Mouse (Mus musculus): ENCODE measurements around the gene Prr13. TPM values are rescaled to one million over a fixed set of nuclear protein-coding genes. Genes with fewer than 3 reads are reported as not detected.

The Prr13 gene
- 10 to 100 TPM; 45.0 to 49.1 TPM for total RNA-seq (2021)
- long read RNA-seq, transcript Prr13-201 (5 exons, 1,224 nt), result minor isoform, 26 of 64 reads
- long read RNA-seq, transcript Prr13-204 (4 exons, 1,055 nt), result major isoform, 30 of 64 reads
- long read RNA-seq, partial matches to known transcripts, result 0 of 64 reads
- long read RNA-seq, other reads (novel, unspliced or antisense), result 2 of 64 reads

DNA sequence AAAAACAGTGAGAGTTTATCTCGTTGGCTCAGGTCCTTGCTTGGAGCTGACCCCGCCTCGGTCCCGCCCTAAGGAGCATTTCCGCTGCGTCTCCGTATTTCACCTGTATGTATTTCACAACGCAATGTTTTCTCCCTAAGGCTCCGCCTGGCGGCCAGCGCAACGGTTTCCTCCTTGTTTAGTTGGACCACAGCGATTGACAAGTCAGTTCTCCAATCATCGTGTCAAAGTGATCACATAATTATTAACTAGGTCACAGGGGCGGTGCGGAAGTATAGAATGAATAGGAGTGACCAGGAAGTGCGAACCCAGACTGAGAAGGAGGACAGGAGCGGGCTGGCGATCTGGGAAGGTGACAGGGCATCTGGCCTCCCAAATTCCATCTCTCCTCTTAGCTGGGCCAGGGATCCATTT, at the start of gene Prr13:
Gene Prr13, plus strand, starts transcription at position 125 of the 414 bp plus-strand sequence.
- peak; percentile 84 to 96 for DNase-seq (ENCODE audit: low spot score in 2 of 2)

DNA sequence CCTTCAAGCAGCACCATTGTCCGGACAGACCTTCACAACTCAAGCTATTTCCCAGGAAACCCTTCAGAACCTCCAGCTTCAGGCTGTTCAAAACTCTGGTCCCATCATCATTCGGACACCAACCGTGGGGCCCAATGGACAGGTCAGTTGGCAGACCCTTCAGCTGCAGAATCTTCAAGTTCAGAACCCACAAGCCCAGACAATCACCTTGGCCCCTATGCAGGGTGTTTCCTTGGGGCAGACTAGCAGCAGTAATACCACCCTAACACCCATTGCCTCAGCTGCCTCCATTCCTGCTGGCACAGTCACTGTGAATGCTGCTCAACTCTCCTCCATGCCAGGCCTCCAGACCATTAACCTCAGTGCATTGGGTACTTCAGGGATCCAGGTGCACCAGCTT, 49.5 kb upstream of the Prr13 start:
- no peak for DNase-seq (ENCODE audit: low spot score in 2 of 2)

GRCm38 (mm10) chr15:102411077-102411476, 47.8 kb upstream of the Prr13 start:
- no peak for DNase-seq (ENCODE audit: low spot score in 2 of 2)

GRCm38 (mm10) chr15:102413687-102414086, 45.1 kb upstream of the Prr13 start:
- no peak for DNase-seq (ENCODE audit: low spot score in 2 of 2)

GRCm38 (mm10) chr15:102417524-102417923, 41.3 kb upstream of the Prr13 start:
- DNase-seq (ENCODE audit: low spot score in 2 of 2), result no peak

- DNase-seq (ENCODE audit: low spot score in 2 of 2), result no peak
These were observed 37.8 kb upstream of the Prr13 start for GRCm38 (mm10) chr15:102420986-102421385.

- DNase-seq (ENCODE audit: low spot score in 2 of 2), result peak in 1 of 2 experiments; percentile 71
These were observed 37.4 kb upstream of the Prr13 start for GRCm38 (mm10) chr15:102421437-102421836.

DNA sequence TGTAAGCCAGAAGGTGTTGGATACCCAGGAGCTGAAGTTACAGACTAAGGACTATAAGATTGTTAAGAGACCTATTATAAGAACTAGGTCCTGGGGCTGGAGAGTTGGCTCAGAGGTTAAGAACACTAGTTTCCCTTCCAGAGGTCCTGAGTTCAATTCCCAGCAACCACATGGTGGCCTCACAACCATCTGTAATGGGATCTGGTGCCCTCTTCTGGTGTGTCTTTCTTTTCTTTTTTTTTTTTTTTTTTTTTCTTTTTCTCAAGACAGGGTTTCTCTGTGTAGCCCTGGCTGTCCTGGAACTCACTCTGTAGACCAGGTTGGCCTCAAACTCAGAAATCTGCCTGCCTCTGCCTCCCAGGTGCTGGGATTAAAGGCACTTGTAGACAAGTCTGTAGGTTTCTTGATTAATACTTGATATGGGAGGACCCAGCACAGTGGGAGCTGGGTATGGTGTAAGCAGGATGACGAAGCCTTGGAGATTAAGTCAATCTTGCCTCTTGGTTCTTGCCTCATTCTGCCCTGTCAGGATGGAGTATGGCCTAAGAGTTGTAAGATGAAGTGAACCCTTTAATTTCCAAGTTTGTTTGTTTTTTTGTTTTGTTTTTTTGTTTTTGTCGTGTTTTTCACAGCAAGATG, 35.1 kb upstream of the Prr13 start:
- no peak for DNase-seq (ENCODE audit: low spot score in 2 of 2)

DNA sequence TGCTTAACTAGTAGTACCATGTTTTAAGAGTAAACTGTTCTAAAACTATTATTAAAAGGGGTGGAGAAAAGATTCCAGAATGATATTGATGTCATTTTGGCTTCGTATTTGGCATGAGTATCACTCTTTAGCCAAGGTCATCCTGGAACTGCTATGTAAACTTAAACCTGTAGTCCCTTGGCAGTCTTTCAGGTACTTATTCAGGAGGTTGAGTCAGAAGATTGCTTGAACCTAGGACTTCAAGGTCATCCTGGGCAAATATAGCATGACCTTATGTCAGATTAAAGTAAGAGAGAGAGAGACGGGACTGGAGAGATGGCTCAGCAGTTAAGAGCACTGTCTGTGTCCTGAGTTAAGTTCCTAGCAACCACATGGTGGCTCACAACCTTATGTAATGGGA, 34.2 kb upstream of the Prr13 start:
- DNase-seq (ENCODE audit: low spot score in 2 of 2), result no peak

DNA sequence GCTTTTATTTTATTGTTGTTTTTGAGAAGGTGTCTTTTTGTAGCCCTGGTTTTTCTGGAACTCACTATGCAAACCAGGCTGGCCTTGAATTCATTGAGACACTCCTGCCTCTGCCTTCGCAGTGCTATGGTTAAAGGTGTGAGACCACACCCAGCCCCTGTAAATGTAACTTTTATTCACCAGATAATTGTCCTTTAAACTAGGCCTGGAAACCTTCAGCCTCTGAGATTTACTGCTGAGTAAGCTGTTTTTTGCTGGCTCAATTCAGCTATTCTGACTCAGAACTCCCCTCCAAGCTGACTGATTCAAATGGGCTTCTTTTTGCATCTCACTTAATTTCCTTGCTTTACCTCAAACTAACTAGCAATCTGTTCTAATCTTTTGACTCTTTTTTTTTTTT, 31.9 kb upstream of the Prr13 start:
- DNase-seq (ENCODE audit: low spot score in 2 of 2), result no peak

- no peak for DNase-seq (ENCODE audit: low spot score in 2 of 2)
These were observed 26.8 kb upstream of the Prr13 start for GRCm38 (mm10) chr15:102432046-102432445.

DNA sequence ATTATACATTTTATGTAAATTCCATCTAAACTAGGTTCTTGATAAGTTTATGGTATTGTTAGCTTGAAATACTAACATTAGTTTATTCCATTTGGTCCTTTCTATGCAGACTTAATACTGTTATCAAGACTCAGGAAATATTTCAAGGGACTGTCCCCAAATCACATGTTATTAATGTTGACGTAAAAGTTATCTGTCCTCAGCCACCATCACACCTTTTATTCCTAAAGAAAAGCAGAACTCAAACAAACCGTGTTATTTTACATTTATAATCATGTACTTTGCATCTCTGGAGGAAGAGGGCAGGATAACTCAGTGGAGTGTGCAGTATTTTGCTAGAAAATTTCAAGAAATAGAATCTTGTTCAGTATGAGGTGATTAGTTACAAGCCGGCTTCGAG, 25.7 kb upstream of the Prr13 start:
- DNase-seq (ENCODE audit: low spot score in 2 of 2), result no peak

DNA sequence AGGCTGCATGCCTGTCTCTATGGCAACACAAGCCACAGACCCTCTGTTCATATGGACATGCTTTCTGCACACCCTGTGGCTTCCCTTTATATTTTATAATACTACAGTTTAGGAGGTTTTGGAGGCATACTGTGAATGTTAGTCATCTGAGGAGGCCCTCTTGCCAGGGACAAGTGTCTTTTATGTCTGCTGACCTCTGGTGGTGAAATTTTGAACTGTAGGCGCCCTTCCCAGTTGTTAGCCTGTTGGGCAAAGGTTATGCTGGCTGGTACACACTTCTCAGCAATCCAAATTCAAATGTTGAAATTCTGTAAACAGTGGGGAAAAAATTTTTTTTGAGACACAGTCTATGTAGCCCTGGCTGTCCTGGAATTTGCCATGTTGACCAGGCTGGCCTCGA, 16.3 kb upstream of the Prr13 start:
- DNase-seq (ENCODE audit: low spot score in 2 of 2), result peak; percentile 61 to 93

DNA sequence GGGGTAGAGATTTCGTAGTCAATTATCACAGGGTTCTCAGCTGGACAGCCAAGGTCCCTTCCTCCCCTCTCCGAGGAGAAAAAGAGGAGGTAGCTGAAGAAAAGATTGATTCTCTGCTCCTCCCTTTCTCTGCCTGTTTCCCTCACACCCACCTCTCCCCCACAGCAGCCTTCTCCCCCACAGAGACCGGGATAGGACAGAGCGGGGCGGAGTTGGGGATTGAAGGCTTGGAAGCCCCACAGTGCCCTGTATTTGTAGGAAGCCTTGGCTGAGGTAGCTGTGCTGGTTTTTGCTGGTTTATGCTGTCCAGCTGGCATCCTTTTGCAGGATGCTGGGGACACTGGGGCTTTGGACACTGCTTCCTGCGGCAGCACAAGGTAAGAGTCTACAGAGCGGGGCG, 13.7 kb upstream of the Prr13 start, which contains the start of gene Amhr2:
Gene Amhr2, plus strand, starts transcription at position 222 of the 400 bp plus-strand sequence.
- no peak for DNase-seq (ENCODE audit: low spot score in 2 of 2)

DNA sequence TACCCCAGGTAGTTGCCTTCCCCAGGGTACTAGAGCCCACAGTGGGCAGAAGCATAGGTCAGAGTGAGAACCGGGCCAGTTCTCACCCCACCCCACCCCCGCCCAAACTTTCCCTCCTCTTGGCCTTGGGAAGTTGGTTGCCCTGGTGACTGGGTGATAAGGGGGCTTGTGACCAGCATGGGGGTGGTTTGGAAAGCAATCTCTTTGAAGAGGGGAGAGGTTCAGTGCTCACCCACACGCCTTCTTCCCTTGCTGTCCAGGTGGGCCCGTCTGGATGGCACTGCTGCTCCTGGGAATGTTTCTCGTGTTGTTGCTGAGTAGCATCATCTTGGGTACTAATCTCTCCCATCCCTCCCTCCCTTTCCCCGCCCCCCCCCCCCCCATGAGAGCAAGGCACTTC, 12.4 kb upstream of the Prr13 start:
- DNase-seq (ENCODE audit: low spot score in 2 of 2), result no peak

- no peak for DNase-seq (ENCODE audit: low spot score in 2 of 2)
These were observed 9.5 kb upstream of the Prr13 start for GRCm38 (mm10) chr15:102449366-102449765.

DNA sequence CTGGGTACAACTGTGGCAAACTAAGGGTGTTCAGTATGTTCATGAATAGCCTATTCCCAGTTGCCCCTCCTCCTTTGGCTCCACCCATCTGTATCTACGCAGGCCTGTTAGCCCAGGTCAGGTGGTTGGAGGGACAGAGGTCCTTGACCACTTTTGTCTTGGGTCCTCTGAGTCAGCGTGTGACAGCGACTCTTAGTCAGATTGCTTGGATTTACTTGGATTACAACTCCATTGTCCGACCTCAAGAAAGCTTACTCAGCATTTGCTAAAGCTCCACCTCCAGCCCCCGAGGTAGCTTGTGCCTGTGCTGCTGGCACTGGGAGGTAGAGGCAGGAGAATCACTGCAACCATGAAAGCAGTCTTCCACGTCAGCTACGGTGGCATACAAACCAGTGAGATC, 7.9 kb upstream of the Prr13 start:
- no peak for DNase-seq (ENCODE audit: low spot score in 2 of 2)

GRCm38 (mm10) chr15:102451666-102452430, 7.0 kb upstream of the Prr13 start:
- DNase-seq (ENCODE audit: low spot score in 2 of 2), result no peak

DNA sequence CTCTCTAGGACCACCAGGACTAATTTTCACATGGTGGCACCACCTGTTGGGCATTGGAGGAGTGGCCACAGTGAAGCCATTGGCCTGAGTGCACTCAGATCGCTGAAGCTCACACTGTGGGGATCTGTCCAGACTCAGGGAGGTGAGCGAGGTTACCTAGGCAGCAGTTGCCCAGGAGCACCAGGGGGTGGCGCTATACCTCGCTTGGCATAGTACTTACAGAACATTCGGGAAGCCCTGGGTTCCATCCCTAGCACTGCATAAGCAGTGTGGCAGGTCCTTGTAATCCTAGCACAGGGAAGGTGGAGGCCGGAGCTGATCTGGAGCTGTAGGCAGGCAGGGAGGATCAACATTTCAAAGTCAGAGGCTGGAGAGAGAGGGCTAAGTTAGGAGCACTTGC, 2.8 kb upstream of the Prr13 start:
- no peak for DNase-seq (ENCODE audit: low spot score in 2 of 2)

GRCm38 (mm10) chr15:102458050-102458736, 635 bp upstream of the Prr13 start:
- DNase-seq (ENCODE audit: low spot score in 2 of 2), result no peak

GRCm38 (mm10) chr15:102459381-102459780, 553 bp downstream of the Prr13 start:
- DNase-seq (ENCODE audit: low spot score in 2 of 2), result no peak

DNA sequence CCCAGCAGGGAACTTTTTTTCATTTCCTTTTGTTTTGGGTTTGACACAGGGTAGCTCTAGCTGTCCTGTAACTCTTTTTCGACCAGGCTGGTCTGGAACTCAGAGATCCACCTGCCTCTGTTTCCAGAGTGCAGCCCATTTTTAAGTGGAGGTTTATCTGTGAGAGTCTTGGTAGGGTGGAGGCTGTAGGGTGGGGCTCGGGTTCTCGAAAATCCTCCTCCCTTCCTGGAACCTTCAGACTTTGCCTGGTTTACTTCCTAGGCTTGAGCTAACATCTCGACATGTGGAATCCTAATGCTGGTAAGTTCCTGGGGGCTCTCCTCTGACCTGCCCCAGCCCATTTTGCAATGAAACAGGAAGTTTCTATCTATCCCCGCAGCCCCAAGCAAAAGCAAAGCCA, 1.0 kb downstream of the Prr13 start:
- no peak for DNase-seq (ENCODE audit: low spot score in 2 of 2)
